Mouse (Mus musculus): Measurements from ENCODE around the gene Car10. TPM values are rescaled to one million over a fixed set of nuclear protein-coding genes. Genes with fewer than 3 reads are reported as not detected.

Gene Car10
- polyA plus RNA-seq, 1 experiment from 2014 or later: 1.2 TPM

DNA sequence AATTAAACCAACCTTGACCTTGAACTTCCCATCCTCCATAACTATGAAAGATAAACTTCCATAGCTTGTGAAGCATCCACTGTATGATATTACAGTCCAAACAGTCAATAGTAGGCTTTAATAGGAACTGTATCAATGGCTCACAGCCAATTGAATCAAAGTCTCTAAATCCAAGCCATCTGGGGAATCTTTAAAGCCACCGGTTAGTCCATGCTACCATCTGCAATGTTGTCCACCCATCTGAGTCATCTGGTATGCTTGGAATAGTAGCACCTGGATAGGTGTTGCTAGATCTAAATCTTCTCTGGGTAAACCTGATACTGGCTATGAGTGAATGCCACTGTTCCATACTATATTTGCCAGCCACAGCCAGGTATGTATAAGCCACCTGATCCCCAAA lies 509.3 kb downstream of the Car10 start:
- H3K27me3 ChIP-seq: no peaks in the 10 kb centered on the region
- 88% methylated on average over 1 of the region's 1 CpGs for WGBS
- H3K36me3 ChIP-seq: no peaks in the 10 kb centered on the region
- no peaks in the 10 kb centered on the region for H3K9me3 ChIP-seq
- ATAC-seq (ENCODE audit: insufficient number of reproducible peaks, insufficient read depth, low FRiP score, low TSS enrichment): no peak
- H3K27ac ChIP-seq: no peak overlapping the region
- H3K4me1 ChIP-seq: no peaks in the 10 kb centered on the region
- H3K4me2 ChIP-seq (replicated peaks): no peak overlapping the region
- H3K4me3 ChIP-seq: no peak overlapping the region
- H3K9ac ChIP-seq: no peak overlapping the region

- no peaks in the 10 kb centered on the region for H3K4me1 ChIP-seq
- H3K27ac ChIP-seq: no peak overlapping the region
- no peaks in the 10 kb centered on the region for H3K9me3 ChIP-seq
- H3K9ac ChIP-seq: no peak overlapping the region
- no peak overlapping the region for H3K4me3 ChIP-seq
- no peak for ATAC-seq (ENCODE audit: insufficient number of reproducible peaks, insufficient read depth, low FRiP score, low TSS enrichment)
- 37% methylated on average over 7 of the region's 7 CpGs for WGBS
- H3K36me3 ChIP-seq: no peaks in the 10 kb centered on the region
- H3K27me3 ChIP-seq: no peaks in the 10 kb centered on the region
- H3K4me2 ChIP-seq (replicated peaks): no peak overlapping the region
These were observed 510.9 kb downstream of the Car10 start for GRCm38 (mm10) chr11:93608716-93609115.

GRCm38 (mm10) chr11:93612071-93612470 lies 514.2 kb downstream of the Car10 start:
- H3K4me2 ChIP-seq (replicated peaks): no peak overlapping the region
- H3K36me3 ChIP-seq: no peaks in the 10 kb centered on the region
- no peaks in the 10 kb centered on the region for H3K4me1 ChIP-seq
- 78% methylated on average over 4 of the region's 4 CpGs for WGBS
- no peak overlapping the region for H3K27ac ChIP-seq
- H3K4me3 ChIP-seq: no peak overlapping the region
- H3K9ac ChIP-seq: no peak overlapping the region
- no peaks in the 10 kb centered on the region for H3K27me3 ChIP-seq
- no peak for ATAC-seq (ENCODE audit: insufficient number of reproducible peaks, insufficient read depth, low FRiP score, low TSS enrichment)
- H3K9me3 ChIP-seq: no peaks in the 10 kb centered on the region

DNA sequence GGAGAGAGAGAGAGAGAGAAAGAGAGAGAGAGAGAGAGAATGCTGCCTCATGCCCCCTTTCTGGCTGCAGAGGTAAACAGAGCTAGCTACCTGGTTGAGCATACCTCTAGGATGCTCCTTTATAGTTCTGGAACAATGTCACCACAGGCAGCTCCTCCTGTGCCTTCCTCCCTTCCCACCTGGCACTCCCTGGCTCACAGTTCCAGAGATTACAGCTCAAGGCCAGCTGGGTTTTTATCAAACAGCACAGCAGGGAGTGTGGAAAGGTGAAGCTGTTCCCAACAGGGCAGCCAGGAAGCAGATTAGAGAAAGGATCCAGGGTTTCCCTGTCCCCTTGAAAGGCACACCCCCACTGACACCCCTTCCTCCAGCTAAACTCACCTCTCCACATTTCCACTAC lies 517.0 kb downstream of the Car10 start:
- no peaks in the 10 kb centered on the region for H3K4me1 ChIP-seq
- no peaks in the 10 kb centered on the region for H3K27me3 ChIP-seq

DNA sequence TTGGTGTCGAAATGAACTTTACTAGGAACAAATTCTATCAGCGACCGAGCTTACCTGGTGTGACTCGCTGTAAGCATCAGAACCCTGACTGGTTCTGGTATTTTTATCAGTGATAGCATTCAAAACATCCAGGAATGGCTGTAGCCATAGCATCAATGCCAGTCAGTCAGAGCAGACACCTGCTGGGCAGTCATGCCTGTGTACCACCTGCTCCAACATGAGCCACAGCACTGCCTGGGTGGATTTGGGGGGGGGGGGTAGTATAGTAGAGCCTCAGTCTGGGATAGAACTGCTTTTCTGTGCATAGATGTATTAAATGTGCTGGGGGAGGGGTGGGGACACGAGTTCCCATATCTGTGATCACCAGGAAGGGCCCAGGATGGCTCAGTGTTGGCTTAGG lies 525.8 kb downstream of the Car10 start:
- H3K9ac ChIP-seq: no peak overlapping the region
- no peaks in the 10 kb centered on the region for H3K4me1 ChIP-seq
- ATAC-seq (ENCODE audit: insufficient number of reproducible peaks, insufficient read depth, low FRiP score, low TSS enrichment): no peak
- WGBS: 85% methylated on average over 5 of the region's 5 CpGs
- H3K27ac ChIP-seq: no peak overlapping the region
- no peak overlapping the region for H3K4me3 ChIP-seq
- H3K9me3 ChIP-seq: no peaks in the 10 kb centered on the region
- H3K27me3 ChIP-seq: no peaks in the 10 kb centered on the region
- no peaks in the 10 kb centered on the region for H3K36me3 ChIP-seq
- no peak overlapping the region for H3K4me2 ChIP-seq (replicated peaks)

More for the DNA sequence above, 517.0 kb downstream of the Car10 start:
- H3K4me2 ChIP-seq (replicated peaks): no peak overlapping the region
- no peak overlapping the region for H3K9ac ChIP-seq
- ATAC-seq (ENCODE audit: insufficient number of reproducible peaks, insufficient read depth, low FRiP score, low TSS enrichment): no peak
- no peaks in the 10 kb centered on the region for H3K9me3 ChIP-seq
- no peaks in the 10 kb centered on the region for H3K36me3 ChIP-seq
- no peak overlapping the region for H3K4me3 ChIP-seq
- H3K27ac ChIP-seq: no peak overlapping the region

DNA sequence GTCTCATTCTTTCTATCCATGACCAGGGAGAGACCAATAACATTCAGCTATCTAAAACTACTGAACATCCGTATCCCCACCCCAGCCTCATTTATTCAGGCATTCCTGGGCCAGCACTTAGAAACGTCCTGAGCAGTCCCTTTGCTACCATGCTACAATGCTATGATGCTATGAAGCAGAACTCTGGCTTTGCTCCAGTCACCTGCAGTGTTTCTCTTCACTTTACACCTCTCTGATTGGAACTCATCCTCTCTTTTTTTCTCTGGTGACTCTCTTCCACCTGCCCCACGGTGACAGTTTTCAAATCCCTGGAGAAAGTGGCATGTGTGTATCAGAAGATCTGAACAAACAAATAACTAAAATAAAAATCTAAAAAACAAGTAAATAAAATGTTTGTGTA lies 541.6 kb downstream of the Car10 start:
- Histone ChIP-seq H3K9me3 (no peaks in the 10 kb centered on the region), H3K27ac (no peak overlapping the region), H3K4me1 (no peaks in the 10 kb centered on the region), H3K4me3 (no peak overlapping the region), H3K4me2 (replicated peaks) (no peak overlapping the region), H3K36me3 (no peaks in the 10 kb centered on the region), H3K27me3 (no peaks in the 10 kb centered on the region), H3K9ac (no peak overlapping the region)
- no peak for ATAC-seq (ENCODE audit: insufficient number of reproducible peaks, insufficient read depth, low FRiP score, low TSS enrichment)
- 79% methylated on average over 3 of the region's 3 CpGs for WGBS

GRCm38 (mm10) chr11:93640954-93641353 lies 543.1 kb downstream of the Car10 start:
- Histone ChIP-seq H3K9ac (no peak overlapping the region), H3K36me3 (no peaks in the 10 kb centered on the region), H3K4me2 (replicated peaks) (no peak overlapping the region), H3K4me1 (no peaks in the 10 kb centered on the region), H3K9me3 (no peaks in the 10 kb centered on the region), H3K27ac (no peak overlapping the region), H3K4me3 (no peak overlapping the region), H3K27me3 (no peaks in the 10 kb centered on the region)
- ATAC-seq (ENCODE audit: insufficient number of reproducible peaks, insufficient read depth, low FRiP score, low TSS enrichment): no peak
- WGBS: 73% methylated on average over 5 of the region's 5 CpGs

DNA sequence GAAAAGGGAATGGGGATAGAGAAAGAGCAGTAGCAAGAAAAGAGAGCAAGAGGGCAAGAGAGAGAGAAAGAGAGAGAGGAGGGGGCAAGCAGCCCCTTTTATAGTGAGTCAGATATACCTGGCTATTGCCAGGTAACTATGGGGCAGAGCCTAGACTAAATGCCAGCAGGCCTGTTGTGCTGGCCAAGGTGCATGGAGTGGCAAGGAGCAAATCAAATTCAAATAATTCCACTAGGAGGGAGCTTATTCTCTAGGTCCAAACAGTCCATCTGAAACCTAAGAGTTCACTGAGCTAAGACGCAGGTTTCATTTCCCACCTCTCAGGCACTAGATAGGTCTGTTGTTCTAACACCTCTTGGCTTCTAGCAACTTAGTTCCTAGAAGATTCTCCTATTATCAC lies 544.5 kb downstream of the Car10 start:
- no peak for ATAC-seq (ENCODE audit: insufficient number of reproducible peaks, insufficient read depth, low FRiP score, low TSS enrichment)
- Histone ChIP-seq H3K27ac (no peak overlapping the region), H3K4me3 (no peak overlapping the region), H3K9me3 (no peaks in the 10 kb centered on the region), H3K9ac (no peak overlapping the region), H3K4me2 (replicated peaks) (no peak overlapping the region), H3K4me1 (no peaks in the 10 kb centered on the region), H3K27me3 (no peaks in the 10 kb centered on the region), H3K36me3 (no peaks in the 10 kb centered on the region)
- 89% methylated on average over 1 of the region's 1 CpGs for WGBS

DNA sequence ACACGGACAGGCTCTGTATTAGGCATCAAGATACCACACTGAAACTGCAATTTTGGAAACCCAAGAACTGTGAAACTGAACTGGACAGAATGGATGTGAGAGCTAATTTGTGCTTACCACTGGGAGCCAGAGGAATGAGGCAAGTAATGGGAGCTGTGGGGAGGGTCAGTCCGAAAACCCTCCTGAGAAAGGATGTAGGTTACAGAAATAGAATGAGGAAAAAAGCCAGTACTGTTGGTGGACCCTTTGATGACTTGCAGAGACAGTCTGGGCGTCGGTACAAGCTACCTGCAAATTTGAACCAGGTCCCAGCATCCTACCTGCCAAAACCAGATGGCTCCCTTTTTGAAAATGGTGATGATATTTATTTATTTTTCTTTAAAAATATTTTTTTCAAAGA lies 545.2 kb downstream of the Car10 start:
- H3K9ac ChIP-seq: no peak overlapping the region
- H3K4me3 ChIP-seq: no peak overlapping the region
- no peak overlapping the region for H3K4me2 ChIP-seq (replicated peaks)
- H3K27me3 ChIP-seq: no peaks in the 10 kb centered on the region
- H3K4me1 ChIP-seq: no peaks in the 10 kb centered on the region
- no peak overlapping the region for H3K27ac ChIP-seq
- 80% methylated on average over 4 of the region's 4 CpGs for WGBS
- H3K36me3 ChIP-seq: no peaks in the 10 kb centered on the region
- no peak for ATAC-seq (ENCODE audit: insufficient number of reproducible peaks, insufficient read depth, low FRiP score, low TSS enrichment)
- no peaks in the 10 kb centered on the region for H3K9me3 ChIP-seq

- H3K9me3 ChIP-seq: no peaks in the 10 kb centered on the region
- no peaks in the 10 kb centered on the region for H3K4me1 ChIP-seq
- no peak for ATAC-seq (ENCODE audit: insufficient number of reproducible peaks, insufficient read depth, low FRiP score, low TSS enrichment)
- no peak overlapping the region for H3K9ac ChIP-seq
- no peak overlapping the region for H3K4me2 ChIP-seq (replicated peaks)
- H3K36me3 ChIP-seq: no peaks in the 10 kb centered on the region
- H3K27ac ChIP-seq: no peak overlapping the region
- no peaks in the 10 kb centered on the region for H3K27me3 ChIP-seq
- 93% methylated on average over 9 of the region's 9 CpGs for WGBS
- no peak overlapping the region for H3K4me3 ChIP-seq
These were observed 545.6 kb downstream of the Car10 start for GRCm38 (mm10) chr11:93643436-93643835.

DNA sequence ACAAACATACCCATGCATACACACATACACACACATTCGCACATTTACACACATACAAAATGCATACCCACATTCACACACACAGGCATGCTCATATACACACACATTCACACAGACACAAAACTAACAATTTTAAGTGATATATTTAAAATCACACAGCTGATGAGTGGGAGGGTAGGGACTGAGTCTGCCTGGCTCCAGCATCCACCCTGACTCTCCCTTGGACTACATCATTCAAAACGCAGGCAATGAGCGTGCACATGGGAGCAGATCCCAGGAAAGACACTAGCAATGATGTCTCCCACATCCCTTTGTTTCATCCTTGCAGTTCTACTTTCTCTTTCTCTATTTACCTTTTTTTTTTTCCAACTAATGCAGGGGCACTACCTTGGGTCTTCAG lies 548.4 kb downstream of the Car10 start:
- Histone ChIP-seq H3K4me3 (no peak overlapping the region), H3K27ac (no peak overlapping the region), H3K36me3 (no peaks in the 10 kb centered on the region), H3K9ac (no peak overlapping the region), H3K27me3 (no peaks in the 10 kb centered on the region), H3K4me1 (no peaks in the 10 kb centered on the region), H3K9me3 (no peaks in the 10 kb centered on the region), H3K4me2 (replicated peaks) (no peak overlapping the region)
- WGBS: 87% methylated on average over 3 of the region's 3 CpGs
- no peak for ATAC-seq (ENCODE audit: insufficient number of reproducible peaks, insufficient read depth, low FRiP score, low TSS enrichment)
